Mouse (Mus musculus): ENCODE measurements at regions not wholly inside any gene's neighbourhood (a gene's known extent, or its start where the extent isn't known, plus 50 kb on each side); places are given as distances from the start of the nearest gene placed in this dataset.

DNA sequence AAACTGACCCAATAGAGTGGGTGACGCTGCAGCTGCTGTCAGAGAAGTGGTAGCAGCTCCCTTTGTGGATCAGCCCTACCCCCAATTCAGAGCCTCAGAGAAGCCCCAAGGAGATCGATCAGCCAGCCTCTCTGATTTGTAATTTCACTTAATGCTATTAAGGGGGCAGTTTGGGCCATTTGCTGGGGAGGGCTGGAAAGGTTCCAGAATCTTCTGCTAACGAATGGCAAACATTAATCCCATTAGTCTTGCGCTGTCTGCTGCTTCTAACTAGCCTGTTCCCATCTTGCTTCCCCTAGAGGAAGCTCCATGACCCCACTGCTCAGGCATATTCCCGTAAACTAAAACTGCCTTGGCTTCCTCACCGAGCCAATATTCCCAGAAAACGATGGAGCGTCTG is 59.9 kb upstream of the Lrrn2 start:
- no peak for DNase-seq (ENCODE audit: low read depth, low spot score)

- DNase-seq (ENCODE audit: low read depth, low spot score): no peak
Observed at GRCm38 (mm10) chr1:132818296-132818695, 61.8 kb upstream of the Lrrn2 start.

- DNase-seq (ENCODE audit: low read depth, low spot score): no peak
Observed at GRCm38 (mm10) chr1:132817366-132817765, 62.7 kb upstream of the Lrrn2 start.

- no peak for DNase-seq (ENCODE audit: low read depth, low spot score)
Observed at GRCm38 (mm10) chr1:132805543-132805942, 63.9 kb upstream of the Nfasc start.

DNA sequence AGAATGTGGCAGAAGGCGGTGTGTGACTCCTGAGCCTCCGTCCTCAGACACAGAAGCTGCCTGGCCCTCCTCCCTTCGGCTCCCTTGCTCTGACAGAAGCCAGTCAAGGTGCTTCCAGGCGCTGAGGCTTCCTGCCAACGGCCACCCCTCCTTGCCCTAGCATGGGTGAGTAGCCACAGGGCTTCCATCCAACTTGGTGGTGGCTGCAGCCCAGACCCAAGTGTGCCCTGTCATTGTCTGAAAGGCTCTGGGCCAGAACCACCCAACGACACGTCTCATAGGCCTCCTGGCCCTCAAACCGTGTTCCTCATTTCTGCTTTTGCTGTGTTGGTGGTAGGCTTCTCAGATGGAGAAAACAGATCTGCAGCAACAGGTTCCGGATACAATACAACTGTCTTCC is 62.2 kb upstream of the Nfasc start:
- no peak for DNase-seq (ENCODE audit: low read depth, low spot score)

GRCm38 (mm10) chr1:132802380-132802779 is 60.8 kb upstream of the Nfasc start:
- no peak for DNase-seq (ENCODE audit: low read depth, low spot score)

DNA sequence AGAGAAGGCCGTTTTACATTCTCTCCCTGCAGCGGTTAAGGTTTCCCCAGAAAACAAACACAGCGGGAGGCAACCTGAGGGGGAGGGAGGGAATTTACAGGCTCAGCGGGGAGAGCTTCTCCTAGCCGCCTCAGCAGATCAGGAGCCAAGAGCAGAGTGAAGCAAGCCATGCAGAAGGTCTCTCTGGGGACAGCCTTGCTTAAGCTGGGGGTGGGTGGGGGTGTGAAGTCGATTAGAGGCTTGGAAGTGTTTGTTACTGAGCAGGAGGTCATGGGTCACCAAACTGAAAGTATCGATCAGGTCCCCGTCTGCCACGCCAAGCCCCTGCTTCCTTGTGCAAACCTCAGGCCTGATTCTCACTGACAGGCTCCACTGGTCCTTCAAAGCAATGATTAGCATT is 58.7 kb upstream of the Nfasc start:
- DNase-seq (ENCODE audit: low read depth, low spot score): no peak

GRCm38 (mm10) chr1:132799258-132799657 is 57.7 kb upstream of the Nfasc start:
- DNase-seq (ENCODE audit: low read depth, low spot score): peak; percentile 59

DNA sequence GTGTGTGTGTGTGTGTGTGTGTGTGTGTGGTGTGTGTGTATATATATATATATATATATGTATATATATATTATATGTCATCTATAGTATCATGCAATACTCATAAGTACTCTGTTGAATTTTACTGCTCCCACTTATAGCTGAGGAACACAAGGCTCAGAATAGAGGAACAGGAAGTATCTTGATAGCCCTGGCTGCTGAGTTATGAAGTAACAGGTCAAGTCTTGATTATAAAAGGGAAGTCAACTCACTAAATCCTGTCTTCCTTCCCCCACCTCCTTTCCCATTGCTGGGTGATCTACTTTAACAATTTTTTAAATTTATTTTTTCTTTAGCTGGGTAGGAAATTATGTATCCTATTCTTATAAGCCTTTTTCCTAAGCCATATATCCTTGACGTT is 52.9 kb upstream of the Nfasc start:
- DNase-seq (ENCODE audit: low read depth, low spot score): no peak

Data from 3T3-L1 (cell line).